Mouse (Mus musculus) central nervous system, embryonic 11.5 days (tissue): ENCODE data around the gene Wscd1. TPM values are rescaled to one million over a fixed set of nuclear protein-coding genes. Genes with fewer than 3 reads are reported as not detected.

Experiments
- polyA plus RNA-seq: library from polyadenylated mRNA; depleted of rRNA; stranded (reverse); fragments of >200 nt; gene quantifications from 2 replicates; pipeline ENCODE4 v1.2.3, GENCODE M21; 2012; rRNA removed

Wscd1 gene
- 28.0 and 47.3 TPM in 2 replicates for polyA plus RNA-seq

DNA sequence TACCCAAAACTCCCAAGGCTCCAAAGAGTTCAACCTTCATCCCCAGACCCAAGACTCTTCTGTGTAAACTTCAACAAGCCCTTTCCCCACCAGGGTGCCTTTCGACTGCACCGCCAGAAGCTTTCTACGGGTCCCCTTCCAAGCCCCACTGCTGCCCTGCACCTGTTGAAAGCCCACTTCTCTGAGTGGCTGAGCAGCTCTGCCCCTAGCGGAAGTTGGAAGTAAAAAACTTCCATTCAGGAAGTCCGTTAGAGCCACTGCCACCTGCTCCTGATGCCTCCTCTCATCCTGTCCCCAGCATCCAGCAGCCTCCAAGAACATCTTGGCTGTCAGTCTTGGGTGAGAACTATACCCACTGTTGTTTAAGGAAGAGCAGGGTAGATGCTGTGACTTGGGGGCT is at the start of gene Wscd1:
TSS of gene Wscd1 (plus strand) at position 250 of the 400 bp plus-strand sequence.

